Mouse (Mus musculus) naive thymus-derived CD4-positive, alpha-beta T cell, adult 2 months (primary cell): ENCODE data around the gene Krt1.

Experiments used
- DNase-seq: peaks from one replicate; pipeline ENCODE4 v3.0.0-alpha.2; 2011; ENCODE audit warnings: low read depth

Gene Krt1

GRCm38 (mm10) chr15:101850694-101851093, at the start of gene Krt1:
Krt1 (minus strand) TSS chr15:101850794.
- no peak for DNase-seq

- DNase-seq = no peak
These were observed 44.6 kb upstream of the Krt1 start for GRCm38 (mm10) chr15:101895216-101895615.

- no peak for DNase-seq
These were observed 42.2 kb upstream of the Krt1 start, which contains the start of gene Krt76 for GRCm38 (mm10) chr15:101892820-101893219. Krt76 (minus strand) TSS chr15:101892920.

- no peak for DNase-seq
These were observed 29.2 kb upstream of the Krt1 start for GRCm38 (mm10) chr15:101879776-101880175.

- DNase-seq = no peak
These were observed 27.4 kb upstream of the Krt1 start for GRCm38 (mm10) chr15:101878041-101878440.

- no peak for DNase-seq
These were observed 23.8 kb upstream of the Krt1 start for GRCm38 (mm10) chr15:101874383-101874782.

GRCm38 (mm10) chr15:101873231-101873630, 22.6 kb upstream of the Krt1 start:
- DNase-seq = no peak

- DNase-seq = no peak
These were observed 18.8 kb upstream of the Krt1 start, which contains the start of gene Krt77 for GRCm38 (mm10) chr15:101869431-101869830. Krt77 (minus strand) TSS chr15:101869705.

- no peak for DNase-seq
These were observed 16.2 kb upstream of the Krt1 start for GRCm38 (mm10) chr15:101866754-101867153.

- no peak for DNase-seq
These were observed 10.0 kb upstream of the Krt1 start for GRCm38 (mm10) chr15:101860421-101861130.

- peak; percentile 9 for DNase-seq
These were observed 9.2 kb upstream of the Krt1 start for GRCm38 (mm10) chr15:101859735-101860170.

GRCm38 (mm10) chr15:101858673-101859425, 8.3 kb upstream of the Krt1 start:
- no peak for DNase-seq

GRCm38 (mm10) chr15:101856696-101857095, 6.1 kb upstream of the Krt1 start:
- DNase-seq = no peak

- no peak for DNase-seq
These were observed 5.1 kb upstream of the Krt1 start for GRCm38 (mm10) chr15:101855732-101856131.

- DNase-seq = no peak
These were observed 3.7 kb upstream of the Krt1 start for GRCm38 (mm10) chr15:101854294-101854693.

GRCm38 (mm10) chr15:101852571-101852970, 2.0 kb upstream of the Krt1 start:
- no peak for DNase-seq

GRCm38 (mm10) chr15:101845971-101846403, 4.6 kb downstream of the Krt1 start:
- DNase-seq = peak; percentile 28

GRCm38 (mm10) chr15:101843192-101843591, 7.4 kb downstream of the Krt1 start:
- DNase-seq = no peak

- DNase-seq = no peak
These were observed 15.7 kb downstream of the Krt1 start for GRCm38 (mm10) chr15:101834784-101835328.

- DNase-seq = no peak
These were observed 17.5 kb downstream of the Krt1 start for GRCm38 (mm10) chr15:101833131-101833530.

- DNase-seq = no peak
These were observed 21.2 kb downstream of the Krt1 start for GRCm38 (mm10) chr15:101829441-101829840.

GRCm38 (mm10) chr15:101821786-101822185, 28.8 kb downstream of the Krt1 start:
- no peak for DNase-seq

GRCm38 (mm10) chr15:101817875-101818274, 32.7 kb downstream of the Krt1 start, which contains the start of gene Krt2:
Krt2 (minus strand) TSS chr15:101818169.
- no peak for DNase-seq
